Mouse (Mus musculus): Measurements from ENCODE around the gene Plekhm3.

Gene Plekhm3

GRCm38 (mm10) chr1:64880613-64881012 lies 76.0 kb downstream of the Plekhm3 start:
- DNase-seq (ENCODE audit: extremely low read depth, low read depth, low spot score) = no peak

- DNase-seq (ENCODE audit: extremely low read depth, low read depth, low spot score) = no peak
Observed at GRCm38 (mm10) chr1:64878795-64879240, 77.8 kb downstream of the Plekhm3 start.

DNA sequence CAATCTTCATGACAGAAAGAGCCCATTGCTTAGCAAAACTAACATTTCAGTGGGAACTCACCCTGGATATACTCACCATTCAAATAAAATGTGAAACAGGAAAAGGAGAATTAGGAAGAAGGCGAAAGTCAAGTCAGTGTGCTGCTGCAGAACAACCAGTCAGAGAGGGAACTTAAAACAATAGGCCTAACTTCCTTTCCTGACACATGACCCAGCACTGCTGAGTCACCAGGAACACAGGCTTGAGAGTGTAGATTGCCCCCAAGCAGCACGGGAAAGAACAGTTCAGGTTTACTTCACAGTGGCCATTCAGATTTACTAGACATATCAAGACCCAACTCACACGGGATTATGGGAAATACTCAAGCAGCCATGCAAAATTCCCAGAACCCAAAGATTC lies 80.3 kb downstream of the Plekhm3 start:
- peak; percentile 21 for DNase-seq (ENCODE audit: extremely low read depth, low read depth, low spot score)

- DNase-seq (ENCODE audit: extremely low read depth, low read depth, low spot score) = peak; percentile 95
Observed at GRCm38 (mm10) chr1:64875712-64876111, 80.9 kb downstream of the Plekhm3 start.

GRCm38 (mm10) chr1:64875156-64875555 lies 81.5 kb downstream of the Plekhm3 start:
- DNase-seq (ENCODE audit: extremely low read depth, low read depth, low spot score) = peak; percentile 56

DNA sequence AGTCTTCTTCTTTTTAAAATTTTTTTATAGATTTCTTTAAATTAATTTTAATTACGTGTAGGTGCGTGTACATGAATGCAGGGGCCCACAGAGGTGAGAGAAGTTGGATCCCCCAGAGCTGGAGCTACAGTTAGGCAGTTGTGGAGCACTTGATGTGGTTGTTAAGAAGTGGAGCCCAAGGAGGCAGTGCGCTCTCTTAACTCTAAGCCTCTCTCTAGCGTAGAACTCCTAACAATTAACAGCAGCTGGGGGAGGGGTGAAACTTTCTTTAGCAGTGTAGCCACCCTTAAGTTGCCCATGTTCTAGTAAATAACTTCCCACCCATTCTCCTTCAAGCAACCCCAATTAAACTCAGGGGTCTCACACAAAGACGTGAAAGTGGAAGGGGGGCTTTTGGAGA lies 84.7 kb downstream of the Plekhm3 start:
- no peak for DNase-seq (ENCODE audit: extremely low read depth, low read depth, low spot score)

GRCm38 (mm10) chr1:64867684-64868083 lies 88.9 kb downstream of the Plekhm3 start:
- DNase-seq (ENCODE audit: extremely low read depth, low read depth, low spot score) = no peak

DNA sequence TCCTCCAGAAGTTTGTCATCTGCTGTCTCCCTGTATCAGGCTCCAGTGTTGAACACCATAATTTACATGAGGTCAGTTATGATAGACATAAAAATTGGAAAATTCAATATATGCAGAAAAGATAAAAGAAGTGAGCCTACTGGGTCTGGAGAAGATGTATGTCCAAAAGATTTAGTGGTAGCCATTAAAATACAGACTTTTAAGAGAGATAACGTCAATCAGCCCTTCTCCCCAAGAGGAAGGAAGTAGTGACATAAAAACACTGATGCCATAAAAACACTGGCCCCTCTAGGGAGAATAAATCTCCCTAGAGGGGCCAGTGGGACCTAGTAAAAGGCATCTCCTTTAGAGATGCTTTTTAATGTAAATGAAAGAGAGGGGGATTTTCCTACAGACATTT lies 90.5 kb downstream of the Plekhm3 start:
- no peak for DNase-seq (ENCODE audit: extremely low read depth, low read depth, low spot score)

GRCm38 (mm10) chr1:64860235-64860920 lies 96.2 kb downstream of the Plekhm3 start:
- no peak for DNase-seq (ENCODE audit: extremely low read depth, low read depth, low spot score)

DNA sequence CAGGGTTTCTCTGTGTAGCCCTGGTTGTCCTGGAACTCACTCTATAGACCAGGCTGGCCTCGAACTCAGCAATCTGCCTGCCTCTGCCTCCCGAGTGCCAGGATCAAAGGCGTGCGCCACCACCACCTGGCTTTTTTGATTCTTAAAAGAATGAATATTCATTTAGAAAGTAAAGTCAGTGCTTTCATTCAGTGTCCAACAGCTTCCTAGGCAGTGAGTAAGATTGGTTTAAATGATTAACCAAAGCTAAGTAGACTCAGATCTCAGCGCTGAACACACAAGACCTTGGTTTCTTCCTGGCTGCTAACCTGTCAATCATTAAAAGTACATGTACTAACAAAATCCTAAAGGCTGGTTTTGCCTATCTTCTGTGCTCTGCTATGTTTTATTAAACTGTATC lies 96.8 kb downstream of the Plekhm3 start:
- no peak for DNase-seq (ENCODE audit: extremely low read depth, low read depth, low spot score)

GRCm38 (mm10) chr1:64854835-64855234 lies 101.8 kb downstream of the Plekhm3 start:
- no peak for DNase-seq (ENCODE audit: extremely low read depth, low read depth, low spot score)

GRCm38 (mm10) chr1:64853738-64854730 lies 102.6 kb downstream of the Plekhm3 start:
- DNase-seq (ENCODE audit: extremely low read depth, low read depth, low spot score) = no peak

DNA sequence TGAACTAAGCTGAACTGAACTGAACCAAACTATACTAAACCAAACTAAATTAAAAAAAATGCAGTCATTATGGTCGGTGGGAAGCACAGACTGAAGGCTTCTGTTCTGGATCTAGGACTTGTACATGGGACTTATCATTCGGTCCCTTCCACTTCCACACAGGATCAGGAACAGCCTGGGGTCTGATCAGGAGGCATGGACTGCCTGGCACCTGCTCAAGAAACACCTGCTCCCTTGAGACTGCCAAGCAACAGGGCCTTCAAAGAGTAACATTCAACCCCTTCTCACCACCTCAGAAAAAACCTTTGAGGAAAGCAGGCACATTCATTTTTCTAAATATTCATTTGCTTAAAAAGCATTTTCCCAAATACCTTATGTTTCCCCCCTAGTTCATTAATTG lies 103.4 kb downstream of the Plekhm3 start:
- no peak for DNase-seq (ENCODE audit: extremely low read depth, low read depth, low spot score)

DNA sequence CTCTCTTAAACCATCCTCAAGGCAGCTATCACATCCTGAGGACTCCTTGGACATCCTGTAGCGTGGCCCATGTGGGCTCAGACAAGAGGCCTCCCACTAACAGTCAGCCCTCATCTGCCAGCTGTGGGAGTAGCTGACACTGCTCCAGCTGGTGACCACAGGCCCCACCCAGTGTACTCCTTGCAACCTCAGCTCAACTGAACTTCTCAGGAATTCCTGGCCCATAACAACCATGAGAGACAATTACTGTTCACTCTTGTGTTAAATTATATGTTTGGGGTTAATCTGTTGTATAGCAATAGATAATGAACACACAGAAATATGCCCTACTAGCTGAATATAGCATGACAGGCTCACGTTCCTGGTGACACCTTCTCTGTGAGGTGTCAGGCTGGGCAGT lies 104.4 kb downstream of the Plekhm3 start:
- no peak for DNase-seq (ENCODE audit: extremely low read depth, low read depth, low spot score)

DNA sequence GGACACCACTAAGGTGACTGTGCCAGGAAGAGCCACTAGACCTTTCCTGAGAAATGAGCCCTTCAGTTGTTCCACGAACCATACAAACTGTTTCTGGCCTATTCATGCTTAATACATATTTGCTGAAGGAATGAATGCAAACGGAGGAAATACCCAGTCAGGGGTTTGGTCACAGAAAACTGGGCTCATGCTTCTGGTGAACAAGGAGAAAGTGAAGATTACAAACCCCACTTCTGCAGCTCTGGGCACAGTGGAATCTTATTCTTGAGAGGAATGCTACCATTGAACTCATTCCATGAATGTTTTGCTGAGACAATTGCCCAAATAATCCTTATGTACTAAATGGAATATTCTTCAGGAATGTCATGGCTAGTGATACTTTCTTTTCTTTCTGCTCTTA lies 106.3 kb downstream of the Plekhm3 start:
- no peak for DNase-seq (ENCODE audit: extremely low read depth, low read depth, low spot score)

GRCm38 (mm10) chr1:64848996-64849395 lies 107.6 kb downstream of the Plekhm3 start:
- DNase-seq (ENCODE audit: extremely low read depth, low read depth, low spot score) = no peak

- no peak for DNase-seq (ENCODE audit: extremely low read depth, low read depth, low spot score)
Observed at GRCm38 (mm10) chr1:64848081-64848480, 108.5 kb downstream of the Plekhm3 start.

DNA sequence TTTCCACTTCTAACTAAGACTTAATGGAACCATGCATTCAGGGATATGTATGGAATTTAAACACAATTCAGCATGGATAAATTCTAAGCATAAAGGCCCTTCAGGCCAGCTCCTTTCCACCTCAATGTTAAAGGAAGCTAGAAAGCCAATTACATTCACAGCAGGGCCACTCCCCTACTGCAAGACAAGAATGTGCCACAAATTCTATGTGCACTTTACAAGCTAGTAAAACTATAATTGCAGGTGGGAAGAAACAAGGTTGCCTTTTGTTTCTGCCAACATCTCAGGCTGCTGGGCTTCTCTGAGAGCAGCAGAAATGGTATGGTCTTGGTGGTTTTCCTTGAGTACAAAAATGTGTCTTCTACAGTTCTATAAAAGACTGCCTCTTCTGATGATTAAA lies 109.1 kb downstream of the Plekhm3 start:
- DNase-seq (ENCODE audit: extremely low read depth, low read depth, low spot score) = no peak

DNA sequence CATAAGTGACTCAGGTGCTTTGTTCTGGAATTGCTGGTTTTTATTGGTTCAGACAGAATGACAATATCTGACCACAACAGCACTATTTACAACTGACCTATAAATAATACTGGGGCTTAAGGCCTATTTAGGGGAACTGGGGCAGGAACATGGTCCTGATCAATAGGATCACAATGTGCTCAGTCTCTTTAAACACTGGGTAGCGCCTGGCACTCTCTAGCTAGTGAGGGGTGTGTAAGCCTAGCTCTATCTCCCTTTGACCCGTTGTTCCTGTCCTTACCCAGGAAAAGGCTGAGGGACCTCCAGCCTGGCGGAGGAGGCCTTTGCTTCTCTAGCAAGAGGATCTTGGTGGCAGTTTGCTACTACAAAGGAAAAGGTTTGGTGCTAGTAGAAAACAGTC lies 111.6 kb downstream of the Plekhm3 start:
- no peak for DNase-seq (ENCODE audit: extremely low read depth, low read depth, low spot score)

GRCm38 (mm10) chr1:64843900-64844616 lies 112.6 kb downstream of the Plekhm3 start:
- DNase-seq (ENCODE audit: extremely low read depth, low read depth, low spot score) = no peak

GRCm38 (mm10) chr1:64840930-64841329 lies 115.7 kb downstream of the Plekhm3 start:
- no peak for DNase-seq (ENCODE audit: extremely low read depth, low read depth, low spot score)

Data from fat pad, adult 2 months (tissue).